Mouse (Mus musculus): ENCODE data around the gene Rtel1. TPM values are rescaled to one million over a fixed set of nuclear protein-coding genes. Genes with fewer than 3 reads are reported as not detected.

Gene Rtel1
- total RNA-seq, 2 experiments from 2014 or later: 24.9 to 34.5 TPM

DNA sequence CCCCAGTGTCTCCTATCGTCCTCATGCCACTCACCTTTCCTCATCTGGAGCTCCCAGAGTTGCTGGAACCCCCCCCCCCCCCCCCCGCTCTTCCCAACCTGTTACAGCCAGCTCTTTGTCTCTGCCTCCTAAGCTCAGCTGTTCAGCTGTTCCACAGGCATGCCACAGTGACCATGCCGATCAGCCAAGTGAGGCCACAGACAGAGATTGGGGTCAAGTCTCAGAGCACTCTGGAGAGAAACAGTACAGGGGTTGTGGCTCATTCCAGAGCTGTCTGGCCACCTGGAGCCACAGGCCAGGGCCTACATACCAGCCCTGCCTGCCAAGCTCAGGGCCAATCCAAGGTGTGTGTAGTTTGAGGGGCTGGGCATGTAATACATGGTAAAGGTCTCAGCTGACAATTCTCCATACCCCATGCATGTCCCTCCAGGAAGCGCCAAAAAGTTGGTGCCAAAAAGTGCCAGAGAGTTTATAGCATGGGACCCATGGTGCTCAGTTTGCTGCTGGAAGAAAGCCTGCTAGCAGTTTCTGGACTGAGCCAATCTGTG is 67.2 kb downstream of the Rtel1 start:
- DNase-seq (ENCODE audit: low spot score in 2 of 2): no peak

- DNase-seq (ENCODE audit: low spot score in 2 of 2): no peak
These were observed 70.8 kb downstream of the Rtel1 start for GRCm38 (mm10) chr2:181390136-181390870.

DNA sequence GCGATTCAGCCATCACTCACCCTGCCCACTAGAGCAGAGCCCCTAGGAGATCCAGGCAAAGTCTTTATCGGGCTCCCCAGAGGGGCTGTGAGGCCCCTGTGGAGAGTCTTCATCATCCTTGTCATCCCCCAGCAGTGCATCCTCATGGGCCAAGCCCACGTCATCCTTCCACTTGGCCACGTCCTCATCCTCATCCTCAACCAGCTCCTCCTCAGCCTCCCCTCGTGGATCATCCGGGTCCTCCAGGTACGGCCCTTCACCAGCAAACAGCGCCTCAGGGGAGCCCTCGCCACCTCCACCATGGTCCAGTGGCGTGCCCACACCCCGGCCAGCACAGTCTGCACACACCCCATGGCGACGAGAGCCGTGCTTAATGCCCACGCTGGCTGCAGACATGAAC is 71.5 kb downstream of the Rtel1 start:
- DNase-seq (ENCODE audit: low spot score in 2 of 2): no peak

DNA sequence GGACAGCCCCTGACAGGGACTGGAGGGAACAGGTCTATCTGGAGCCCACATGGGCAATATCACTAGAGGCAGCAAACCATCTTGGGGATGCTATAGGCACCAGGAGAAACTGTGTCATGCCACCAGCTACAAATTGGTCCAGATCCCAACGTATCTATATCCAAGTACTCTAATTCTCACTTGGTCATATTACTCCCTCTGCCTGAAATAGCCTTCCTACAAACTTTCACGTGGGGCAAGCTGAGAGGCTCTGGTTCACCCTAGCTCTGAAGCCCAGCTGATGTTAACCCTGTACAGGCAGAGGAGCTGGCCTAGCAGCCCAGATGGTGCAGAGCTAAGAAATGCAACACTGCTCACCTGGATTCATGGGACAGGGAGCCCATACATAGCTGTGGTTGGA is 72.0 kb downstream of the Rtel1 start:
- DNase-seq (ENCODE audit: low spot score in 2 of 2): no peak

DNA sequence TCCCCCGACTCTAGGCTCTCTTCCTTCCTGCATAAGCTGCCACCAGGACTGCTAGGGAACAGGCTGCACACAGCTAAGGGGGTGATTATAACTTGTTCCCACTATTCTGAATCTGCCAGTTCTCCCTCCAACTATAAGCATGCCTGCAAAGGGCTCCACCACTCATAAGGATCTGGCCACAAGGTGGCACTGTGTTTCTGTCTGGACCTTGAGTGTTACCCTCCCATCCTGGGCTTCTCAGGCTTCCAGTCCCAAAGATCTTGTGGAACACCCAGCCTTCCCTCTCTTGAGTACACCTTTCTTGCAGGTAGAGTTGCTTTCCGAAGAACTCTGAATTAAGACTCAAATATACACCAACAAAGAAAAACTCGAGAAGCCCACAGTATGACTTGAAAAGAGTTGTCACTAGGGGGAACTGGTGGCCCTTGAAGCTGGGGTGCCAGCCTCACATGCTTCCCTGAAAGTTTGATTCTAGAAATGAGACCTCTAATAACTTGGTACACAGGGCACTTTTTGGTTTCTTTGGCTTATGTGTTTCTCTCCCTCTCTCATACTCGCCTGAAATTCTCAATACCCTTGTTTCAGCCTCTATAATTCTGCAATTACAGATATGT is 73.2 kb downstream of the Rtel1 start:
- DNase-seq (ENCODE audit: low spot score in 2 of 2): peak; percentile 87 to 94

- DNase-seq (ENCODE audit: low spot score in 2 of 2): no peak
These were observed 74.5 kb downstream of the Rtel1 start for GRCm38 (mm10) chr2:181394086-181394485.

GRCm38 (mm10) chr2:181397207-181397761 is 77.7 kb downstream of the Rtel1 start:
- no peak for DNase-seq (ENCODE audit: low spot score in 2 of 2)

- no peak for DNase-seq (ENCODE audit: low spot score in 2 of 2)
These were observed 82.0 kb downstream of the Rtel1 start for GRCm38 (mm10) chr2:181401497-181401896.

GRCm38 (mm10) chr2:181403722-181404121 is 84.2 kb downstream of the Rtel1 start:
- DNase-seq (ENCODE audit: low spot score in 2 of 2): no peak

Other genes starting within 250 kb of the Rtel1 start
- gene Kcnq2, start 184.4 kb upstream of the Rtel1 start, total RNA-seq (2021): 100 to 1,000 TPM; 264 to 274 TPM
- 1,000 to 10,000 TPM; 1,361 to 1,429 TPM for gene Eef1a2, start 162.7 kb upstream of the Rtel1 start, total RNA-seq (2021)
- gene Ppdpf, start 132.5 kb upstream of the Rtel1 start, total RNA-seq (2021): 10 to 100 TPM; 74.7 to 76.8 TPM
- gene Ptk6, start 117.0 kb upstream of the Rtel1 start, total RNA-seq (2021): not detected
- gene Srms, start 106.6 kb upstream of the Rtel1 start, total RNA-seq (2021): under 1 TPM; 0.33 to 0.46 TPM
- gene Fndc11, start 99.7 kb upstream of the Rtel1 start, total RNA-seq (2021): not detected
- gene Helz2, start 77.7 kb upstream of the Rtel1 start, total RNA-seq (2021): 1 to 10 TPM; 2.7 to 3.2 TPM
- 10 to 100 TPM; 23.9 to 25.8 TPM for gene Gmeb2, start 31.7 kb upstream of the Rtel1 start, total RNA-seq (2021)
- 100 to 1,000 TPM; 647 to 666 TPM for gene Stmn3, start 5.2 kb upstream of the Rtel1 start, total RNA-seq (2021)
- 10 to 100 TPM; 66.0 to 67.6 TPM for gene Zgpat, start 45.2 kb downstream of the Rtel1 start, total RNA-seq (2021)
- gene Arfrp1, start 45.7 kb downstream of the Rtel1 start, total RNA-seq (2021): 10 to 100 TPM; 43.9 to 48.5 TPM
- gene Lime1, start 60.3 kb downstream of the Rtel1 start, total RNA-seq (2021): 10 to 100 TPM; 34.4 to 35.6 TPM
- 10 to 100 TPM; 13.8 to 15.3 TPM for gene Zbtb46, start 139.7 kb downstream of the Rtel1 start, total RNA-seq (2021)
- gene Abhd16b, start 173.5 kb downstream of the Rtel1 start, total RNA-seq (2021): not detected
- 10 to 100 TPM; 77.5 to 82.8 TPM for gene Tpd52l2, start 177.4 kb downstream of the Rtel1 start, total RNA-seq (2021)
- 100 to 1,000 TPM; 299 to 304 TPM for gene Dnajc5, start 200.7 kb downstream of the Rtel1 start, total RNA-seq (2021)